Mouse (Mus musculus) lung, adult 2 months (tissue): Measurements from ENCODE around the gene Furin.

Experiments used
- CTCF ChIP-seq: fragments of 200-500 bp; IDR thresholded peaks from 2 replicates; pipeline ENCODE4 v1.5.1; 2011; ENCODE audit warnings: mild to moderate bottlenecking, low read length, control low read depth; ENCODE audit not compliant: insufficient read depth
- POLR2A ChIP-seq: fragments of 200-500 bp; IDR thresholded peaks from 2 replicates; pipeline ENCODE4 v1.6.1; 2011; ENCODE audit warnings: low read depth, mild to moderate bottlenecking, control low read depth, low read length, borderline replicate concordance; ENCODE audit errors: extremely low read depth

GRCm38 (mm10) chr7:80339793-80340628, 65.2 kb downstream of the Furin start:
- TF ChIP-seq POLR2A (peak; percentile 85; the same call in 1 of the 2 replicates), CTCF (peak; percentile 52)
